Mouse (Mus musculus): ENCODE measurements around the gene Wnt8b. TPM values are rescaled to one million over a fixed set of nuclear protein-coding genes. Genes with fewer than 3 reads are reported as not detected.

The Wnt8b gene
- polyA plus RNA-seq, 1 experiment from 2014 or later = 0.15 TPM

DNA sequence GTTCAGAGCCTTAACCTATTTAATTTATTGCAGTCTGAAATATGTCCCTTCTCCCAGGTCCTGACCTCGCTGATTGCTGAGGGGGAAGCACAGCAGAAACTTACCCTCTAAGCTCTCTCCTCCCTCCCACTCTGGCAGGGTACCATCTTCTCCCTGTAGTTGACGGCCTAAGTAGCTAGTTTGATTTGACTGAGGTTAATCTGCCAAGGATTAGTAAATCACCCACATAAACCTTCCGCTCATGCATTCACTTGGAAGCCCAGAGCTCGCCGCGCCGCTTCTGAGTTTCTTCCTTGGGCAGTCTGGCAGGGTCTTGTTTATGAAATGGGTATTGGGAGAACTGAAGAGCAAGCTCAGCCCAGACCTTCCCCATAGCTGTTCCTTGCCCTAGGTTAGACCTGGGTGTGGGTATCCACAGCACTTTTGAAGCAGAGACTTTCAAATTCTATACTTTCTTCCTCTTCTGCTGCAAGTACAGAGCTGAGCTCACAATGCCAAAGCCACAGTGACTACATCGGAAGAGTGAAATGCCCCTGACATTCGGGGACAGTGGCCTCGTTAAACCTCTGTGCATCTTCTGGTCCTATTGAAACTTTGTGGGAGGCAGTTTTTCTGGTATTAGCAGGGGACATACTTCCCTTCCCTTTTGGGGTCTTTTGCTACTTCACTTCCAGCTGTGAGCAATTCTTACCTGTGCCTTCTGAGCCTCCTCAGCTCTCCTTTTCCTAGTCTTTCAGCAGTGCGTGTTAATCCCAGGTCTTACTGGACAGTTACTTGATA, 20.0 kb downstream of the Wnt8b start:
- peaks cover 34% of the 10 kb centered on the region for H3K4me1 ChIP-seq
- H3K9me3 ChIP-seq = no peaks in the 10 kb centered on the region
- H3K4me2 ChIP-seq = no peak overlapping the region
- WGBS = 35% methylated on average over 11 of the region's 11 CpGs
- no peaks in the 10 kb centered on the region for H3K36me3 ChIP-seq
- no peak for ATAC-seq (ENCODE audit: insufficient read depth, low FRiP score, low read depth)
- H3K27me3 ChIP-seq (replicated peaks) = peaks cover 50% of the 10 kb centered on the region
- no peak overlapping the region for H3K4me3 ChIP-seq (replicated peaks)
- H3K27ac ChIP-seq = no peak overlapping the region
- no peak overlapping the region for H3K9ac ChIP-seq

DNA sequence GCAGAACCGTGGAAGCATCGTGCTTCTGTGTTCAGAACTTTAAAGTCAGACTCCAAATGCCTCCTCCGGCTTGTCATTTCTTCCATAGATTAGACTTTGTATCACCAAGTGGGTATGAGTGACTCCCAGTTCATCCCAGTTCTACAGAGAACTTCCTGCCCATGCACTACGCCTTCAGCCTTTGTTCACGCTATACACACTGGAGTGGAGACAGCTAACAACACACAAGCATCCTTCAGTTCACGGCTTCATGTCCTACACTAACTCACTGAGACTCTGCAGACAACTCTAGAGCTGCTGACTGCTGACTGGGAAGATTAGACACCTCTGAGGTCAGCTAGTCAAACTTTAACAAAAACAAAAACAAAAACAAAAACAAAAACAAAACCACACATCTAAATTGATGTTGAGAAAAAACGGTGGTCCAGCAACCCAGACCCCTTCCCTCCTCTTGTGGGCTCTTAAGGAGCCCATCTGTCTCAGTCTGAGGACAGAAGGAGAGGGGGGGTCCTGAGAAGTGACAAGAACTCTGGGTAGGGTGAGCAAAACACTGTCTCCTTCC, 20.7 kb downstream of the Wnt8b start:
- no peak overlapping the region for H3K4me3 ChIP-seq (replicated peaks)
- 0 out of 2 replicates have a peak overlapping the region, but pooled peaks have one; percentile 48 for H3K27ac ChIP-seq
- H3K27me3 ChIP-seq (replicated peaks) = peaks cover 45% of the 10 kb centered on the region
- H3K4me2 ChIP-seq = peak overlapping the region; percentile 1; the same call in 1 of the 2 replicates
- no peaks in the 10 kb centered on the region for H3K36me3 ChIP-seq
- peaks cover 39% of the 10 kb centered on the region for H3K4me1 ChIP-seq
- WGBS = 36% methylated on average over 7 of the region's 7 CpGs
- H3K9me3 ChIP-seq = no peaks in the 10 kb centered on the region
- ATAC-seq (ENCODE audit: insufficient read depth, low FRiP score, low read depth) = no peak
- H3K9ac ChIP-seq = no peak overlapping the region

- H3K36me3 ChIP-seq = no peaks in the 10 kb centered on the region
- 16% methylated on average over 14 of the region's 14 CpGs for WGBS
- no peak overlapping the region for H3K9ac ChIP-seq
- peaks cover 41% of the 10 kb centered on the region for H3K4me1 ChIP-seq
- H3K27ac ChIP-seq = peak overlapping the region; percentile 48; the same call in 1 of the 2 replicates
- H3K4me3 ChIP-seq (replicated peaks) = no peak overlapping the region
- H3K4me2 ChIP-seq = peak overlapping the region; percentile 1; the same call in 1 of the 2 replicates
- H3K9me3 ChIP-seq = no peaks in the 10 kb centered on the region
- peaks cover 39% of the 10 kb centered on the region for H3K27me3 ChIP-seq (replicated peaks)
- ATAC-seq (ENCODE audit: insufficient read depth, low FRiP score, low read depth) = no peak
Measured at GRCm38 (mm10) chr19:44514521-44515451, 21.5 kb downstream of the Wnt8b start.

DNA sequence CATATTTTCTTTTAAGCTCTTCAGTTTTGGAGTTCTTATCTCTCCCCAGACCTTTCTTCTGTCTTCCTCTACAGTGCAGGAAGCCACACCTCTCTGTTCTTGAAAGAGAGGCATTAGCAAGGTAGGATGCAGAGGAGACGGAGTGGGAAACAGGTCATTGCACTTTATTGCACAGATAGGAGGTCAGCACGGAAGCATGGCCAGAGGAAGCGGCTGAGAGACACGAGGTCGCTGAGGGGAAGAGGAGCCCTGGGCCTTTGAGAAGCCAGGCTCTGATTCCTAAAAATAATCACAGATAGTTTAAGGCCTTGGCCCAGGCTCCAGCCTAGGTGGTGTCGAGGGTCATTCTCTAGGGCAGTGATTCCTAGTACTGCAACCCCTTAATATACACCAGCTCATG, 22.5 kb downstream of the Wnt8b start:
- 55% methylated on average over 6 of the region's 6 CpGs for WGBS
- Histone ChIP-seq H3K4me3 (replicated peaks) (no peak overlapping the region), H3K4me1 (peaks cover 36% of the 10 kb centered on the region), H3K36me3 (no peaks in the 10 kb centered on the region), H3K27me3 (replicated peaks) (peaks cover 30% of the 10 kb centered on the region), H3K4me2 (no peak overlapping the region), H3K9ac (no peak overlapping the region), H3K9me3 (no peaks in the 10 kb centered on the region), H3K27ac (no peak overlapping the region)
- ATAC-seq (ENCODE audit: insufficient read depth, low FRiP score, low read depth) = no peak

GRCm38 (mm10) chr19:44517996-44518768, 24.9 kb downstream of the Wnt8b start:
- Histone ChIP-seq H3K9me3 (no peaks in the 10 kb centered on the region), H3K4me3 (replicated peaks) (no peak overlapping the region)

DNA sequence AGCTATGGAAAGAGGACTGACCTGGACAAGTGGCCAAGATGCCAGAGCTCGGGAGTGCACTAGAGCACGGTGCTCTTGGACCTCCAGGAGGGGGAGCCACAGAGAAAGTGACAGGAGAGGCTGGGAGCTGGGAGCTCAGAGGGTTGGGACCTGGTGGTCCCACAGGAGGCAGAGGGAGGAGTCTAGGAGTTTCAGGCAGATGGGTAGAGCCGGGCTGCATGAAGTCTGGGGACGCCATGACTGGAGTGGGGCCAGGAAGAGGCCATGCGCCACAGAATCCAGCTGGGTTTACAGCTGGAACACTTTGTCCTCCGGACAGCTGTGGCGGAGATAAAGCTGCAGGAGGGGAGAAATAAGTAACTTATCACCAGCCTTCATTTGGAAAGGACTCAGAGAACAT, 25.9 kb downstream of the Wnt8b start:
- no peak overlapping the region for H3K27ac ChIP-seq
- H3K9me3 ChIP-seq = no peaks in the 10 kb centered on the region
- no peak overlapping the region for H3K4me3 ChIP-seq (replicated peaks)
- no peak overlapping the region for H3K9ac ChIP-seq
- no peak overlapping the region for H3K4me2 ChIP-seq
- H3K4me1 ChIP-seq = peaks cover 21% of the 10 kb centered on the region
- peak; percentile 70; the same call in 1 of the 2 replicates for ATAC-seq (ENCODE audit: insufficient read depth, low FRiP score, low read depth)
- 0 out of 2 replicates have a peak, but pooled peaks cover 3% of the 10 kb centered on the region for H3K27me3 ChIP-seq (replicated peaks)
- H3K36me3 ChIP-seq = no peaks in the 10 kb centered on the region
- WGBS = 23% methylated on average over 7 of the region's 7 CpGs

More at GRCm38 (mm10) chr19:44517996-44518768, 24.9 kb downstream of the Wnt8b start:
- no peak overlapping the region for H3K27ac ChIP-seq
- H3K4me2 ChIP-seq = no peak overlapping the region
- peaks cover 6% of the 10 kb centered on the region; the same call in 1 of the 2 replicates for H3K27me3 ChIP-seq (replicated peaks)
- 68% methylated on average over 12 of the region's 12 CpGs for WGBS
- H3K9ac ChIP-seq = no peak overlapping the region
- H3K36me3 ChIP-seq = no peaks in the 10 kb centered on the region
- ATAC-seq (ENCODE audit: insufficient read depth, low FRiP score, low read depth) = no peak
- peaks cover 23% of the 10 kb centered on the region for H3K4me1 ChIP-seq

DNA sequence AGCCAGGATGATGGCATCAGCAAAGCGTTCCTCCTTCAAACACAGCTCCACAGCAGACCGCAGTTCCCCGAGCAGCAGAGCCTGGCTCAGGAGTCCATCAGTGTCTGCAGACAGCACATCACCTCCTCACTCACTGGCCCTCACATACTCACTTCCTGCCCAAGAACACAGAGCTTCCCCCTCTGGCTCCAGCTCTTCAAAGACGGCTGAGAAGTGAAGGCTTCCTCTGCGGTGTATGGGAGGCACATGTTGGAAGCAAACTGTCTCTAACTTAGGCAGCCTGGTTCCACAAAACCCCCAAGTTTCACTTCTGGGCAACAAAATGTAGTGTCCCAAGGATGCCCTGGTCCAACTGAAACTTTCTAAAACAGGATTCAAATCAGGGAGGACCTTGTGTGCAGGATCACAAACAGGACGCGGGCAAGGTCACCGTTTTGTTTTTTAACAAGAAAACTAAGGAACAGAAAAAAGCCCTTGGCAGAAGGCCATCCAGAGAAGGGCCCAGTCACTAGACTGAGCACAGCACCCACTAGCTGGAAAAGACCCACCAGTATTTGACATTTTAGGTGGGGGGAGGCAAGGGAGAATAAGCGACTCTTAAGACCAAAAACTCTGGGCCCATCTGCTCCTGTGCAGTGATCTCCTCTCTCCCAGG, 32.4 kb downstream of the Wnt8b start:
- 75% methylated on average over 9 of the region's 9 CpGs for WGBS
- no peak overlapping the region for H3K4me2 ChIP-seq
- H3K9me3 ChIP-seq = no peaks in the 10 kb centered on the region
- H3K9ac ChIP-seq = no peak overlapping the region
- no peaks in the 10 kb centered on the region for H3K4me1 ChIP-seq
- no peak overlapping the region for H3K27ac ChIP-seq
- H3K36me3 ChIP-seq = no peaks in the 10 kb centered on the region
- no peak for ATAC-seq (ENCODE audit: insufficient read depth, low FRiP score, low read depth)
- no peaks in the 10 kb centered on the region for H3K27me3 ChIP-seq (replicated peaks)
- H3K4me3 ChIP-seq (replicated peaks) = no peak overlapping the region

DNA sequence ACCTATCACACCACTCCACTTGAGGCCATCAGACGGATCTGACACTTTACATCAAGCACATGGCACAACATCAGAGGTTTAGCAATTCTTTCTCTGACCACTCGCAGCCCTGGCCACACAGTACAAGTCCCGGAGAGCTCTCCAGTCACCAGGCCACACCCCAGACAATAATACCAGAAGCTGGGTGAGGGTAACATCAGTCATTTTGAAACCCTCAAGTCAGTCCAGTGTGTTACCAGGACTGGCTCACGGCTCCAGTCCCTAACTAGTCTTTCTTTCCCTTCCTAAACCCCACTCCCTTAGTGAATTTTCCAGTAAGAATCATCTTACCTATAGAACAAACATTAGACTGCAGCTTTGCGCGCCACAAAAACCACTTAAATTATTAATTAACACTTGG, 36.7 kb downstream of the Wnt8b start:
- no peaks in the 10 kb centered on the region for H3K27me3 ChIP-seq (replicated peaks)
- WGBS = 76% methylated on average over 6 of the region's 6 CpGs
- ATAC-seq (ENCODE audit: insufficient read depth, low FRiP score, low read depth) = no peak
- H3K27ac ChIP-seq = no peak overlapping the region
- no peak overlapping the region for H3K9ac ChIP-seq
- H3K4me3 ChIP-seq (replicated peaks) = no peak overlapping the region
- no peaks in the 10 kb centered on the region for H3K9me3 ChIP-seq
- no peak overlapping the region for H3K4me2 ChIP-seq
- no peaks in the 10 kb centered on the region for H3K36me3 ChIP-seq
- H3K4me1 ChIP-seq = no peaks in the 10 kb centered on the region

DNA sequence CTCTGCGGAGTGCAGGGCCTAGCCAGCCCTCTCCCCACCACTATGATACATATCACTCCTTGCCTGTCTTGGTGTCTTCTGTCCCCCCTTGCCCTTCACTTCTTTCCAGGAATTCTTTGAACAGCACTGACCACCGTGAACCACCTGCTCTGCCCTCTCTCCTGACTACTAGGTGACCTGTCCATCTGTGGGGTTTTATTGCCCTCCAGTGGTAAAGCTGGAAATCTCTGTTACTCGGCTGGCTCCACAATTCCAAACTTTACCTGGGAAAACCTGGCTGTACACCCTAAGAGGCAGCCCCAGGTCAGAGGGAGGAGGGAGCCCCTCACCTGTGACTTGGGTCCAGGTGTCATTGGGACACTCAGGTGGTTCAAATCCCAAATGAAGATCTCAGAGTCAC, 42.1 kb downstream of the Wnt8b start:
- Histone ChIP-seq H3K9me3 (no peaks in the 10 kb centered on the region; the same call in 1 of the 2 replicates), H3K27me3 (replicated peaks) (no peaks in the 10 kb centered on the region), H3K4me1 (no peaks in the 10 kb centered on the region), H3K27ac (no peak overlapping the region), H3K36me3 (no peaks in the 10 kb centered on the region), H3K9ac (no peak overlapping the region), H3K4me3 (replicated peaks) (no peak overlapping the region), H3K4me2 (no peak overlapping the region)
- WGBS = 30% methylated on average over 3 of the region's 3 CpGs
- ATAC-seq (ENCODE audit: insufficient read depth, low FRiP score, low read depth) = no peak

- ATAC-seq (ENCODE audit: insufficient read depth, low FRiP score, low read depth) = no peak
- Histone ChIP-seq H3K36me3 (no peaks in the 10 kb centered on the region), H3K9me3 (no peaks in the 10 kb centered on the region; the same call in 1 of the 2 replicates), H3K4me2 (no peak overlapping the region), H3K4me1 (no peaks in the 10 kb centered on the region), H3K4me3 (replicated peaks) (no peak overlapping the region), H3K27me3 (replicated peaks) (no peaks in the 10 kb centered on the region), H3K9ac (no peak overlapping the region), H3K27ac (no peak overlapping the region)
- 80% methylated on average over 8 of the region's 8 CpGs for WGBS
Measured at GRCm38 (mm10) chr19:44537416-44537815, 44.1 kb downstream of the Wnt8b start.
